Comparison of ENCODE assay signal across 18 mouse cellular contexts in genomic region chr2:141024316-141025043, GRCm38 (mm10).
DNase-seq lines count a peak whose midpoint lies in the region; ATAC-seq and TF ChIP-seq lines count a peak whose summit lies in the region.
"Had no signal": no experiment of that assay in that cellular context is flagged by ENCODE, and none has a peak within 500 bp of the region (broad histone marks: within the 10 kb centered on the region; RNA-seq: fewer than 3 reads in every experiment).

No protein-coding gene starts in this region.

- no peak overlapping the region for H3K9ac ChIP-seq in embryonic facial prominence, embryonic 11.5 days (replicated peaks; ENCODE audit: low read length)
- H3K9ac ChIP-seq in midbrain, embryonic 12.5 days (replicated peaks) = no peak overlapping the region
- H3K9ac ChIP-seq in midbrain, embryonic 16.5 days (ENCODE audit: low read depth, low read length) = no peak overlapping the region
- no peak overlapping the region for H3K9ac ChIP-seq in forebrain, embryonic 16.5 days (replicated peaks; ENCODE audit: low read depth, low read length)
- no peak overlapping the region for H3K9ac ChIP-seq in intestine, postnatal 0 days (ENCODE audit: low read depth, low read length)
- H3K9ac ChIP-seq: embryonic facial prominence, embryonic 15.5 days; neural tube, embryonic 12.5 days had no signal

- no peak for TF ChIP-seq CTCF in intestine, postnatal 0 days (IDR thresholded peaks at IDR 0.05; ENCODE audit: low read depth)

- no peaks in the 10 kb centered on the region for H3K27me3 ChIP-seq in embryonic facial prominence, embryonic 11.5 days (ENCODE audit: control insufficient read depth, insufficient read depth, low read length)
- no peaks in the 10 kb centered on the region for H3K27me3 ChIP-seq in embryonic facial prominence, embryonic 10.5 days (replicated peaks; ENCODE audit: low read depth, poor library complexity, severe bottlenecking)
- H3K27me3 ChIP-seq in midbrain, embryonic 12.5 days = no peaks in the 10 kb centered on the region
- H3K27me3 ChIP-seq in midbrain, embryonic 16.5 days (ENCODE audit: control insufficient read depth, insufficient read depth, low read depth, low read length) = no peaks in the 10 kb centered on the region
- no peaks in the 10 kb centered on the region for H3K27me3 ChIP-seq in forebrain, embryonic 16.5 days (replicated peaks; ENCODE audit: control insufficient read depth, insufficient read depth, low read length)
- H3K27me3 ChIP-seq in intestine, postnatal 0 days (replicated peaks; ENCODE audit: control insufficient read depth, insufficient read depth, low read length) = no peaks in the 10 kb centered on the region
- H3K27me3 ChIP-seq in limb, embryonic 10.5 days (ENCODE audit: low read depth, poor library complexity, severe bottlenecking) = no peaks in the 10 kb centered on the region
- H3K27me3 ChIP-seq: embryonic facial prominence, embryonic 15.5 days; neural tube, embryonic 12.5 days had no signal

- ATAC-seq in embryonic facial prominence, embryonic 11.5 days (replicated peaks; ENCODE audit: insufficient number of reproducible peaks, low FRiP score, low TSS enrichment, low read depth) = no peak
- ATAC-seq in midbrain, embryonic 12.5 days (ENCODE audit: low FRiP score, low read depth) = peak; percentile 77
- no peak for ATAC-seq in midbrain, embryonic 16.5 days
- 0 out of 2 replicates have a peak, but pooled peaks have one; percentile 65 for ATAC-seq in forebrain, embryonic 16.5 days
- no peak for ATAC-seq in intestine, postnatal 0 days
- ATAC-seq in granulocyte monocyte progenitor cell, adult 5-6 weeks (replicated peaks; ENCODE audit: poor library complexity, severe bottlenecking) = no peak

- no peaks in the 10 kb centered on the region for H3K36me3 ChIP-seq in embryonic facial prominence, embryonic 11.5 days (replicated peaks; ENCODE audit: control insufficient read depth, insufficient read depth, low read depth, low read length)
- H3K36me3 ChIP-seq in embryonic facial prominence, embryonic 10.5 days (replicated peaks) = no peaks in the 10 kb centered on the region
- no peaks in the 10 kb centered on the region for H3K36me3 ChIP-seq in midbrain, embryonic 12.5 days
- no peaks in the 10 kb centered on the region for H3K36me3 ChIP-seq in midbrain, embryonic 16.5 days (ENCODE audit: control insufficient read depth, insufficient read depth, low read length)
- no peaks in the 10 kb centered on the region for H3K36me3 ChIP-seq in forebrain, embryonic 16.5 days (ENCODE audit: control insufficient read depth, insufficient read depth)
- H3K36me3 ChIP-seq in intestine, postnatal 0 days (ENCODE audit: control insufficient read depth, insufficient read depth) = no peaks in the 10 kb centered on the region
- H3K36me3 ChIP-seq in limb, embryonic 10.5 days = no peaks in the 10 kb centered on the region
- H3K36me3 ChIP-seq: embryonic facial prominence, embryonic 15.5 days; neural tube, embryonic 12.5 days had no signal

- no peak overlapping the region for H3K4me3 ChIP-seq in embryonic facial prominence, embryonic 11.5 days (ENCODE audit: low read depth, low read length)
- no peak overlapping the region for H3K4me3 ChIP-seq in embryonic facial prominence, embryonic 10.5 days
- H3K4me3 ChIP-seq in midbrain, embryonic 12.5 days = no peak overlapping the region
- no peak overlapping the region for H3K4me3 ChIP-seq in midbrain, embryonic 16.5 days (ENCODE audit: low read depth, low read length)
- H3K4me3 ChIP-seq in forebrain, embryonic 16.5 days (replicated peaks; ENCODE audit: low read length) = no peak overlapping the region
- H3K4me3 ChIP-seq in intestine, postnatal 0 days (ENCODE audit: low read depth, low read length) = no peak overlapping the region
- H3K4me3 ChIP-seq in limb, embryonic 10.5 days = no peak overlapping the region
- H3K4me3 ChIP-seq: embryonic facial prominence, embryonic 15.5 days; neural tube, embryonic 12.5 days had no signal

- WGBS in embryonic facial prominence, embryonic 11.5 days = 53% methylated on average over 6 of the region's 6 CpGs
- WGBS in embryonic facial prominence, embryonic 10.5 days = 53% methylated on average over 6 of the region's 6 CpGs
- 53% methylated on average over 6 of the region's 6 CpGs for WGBS in midbrain, embryonic 12.5 days
- 39% methylated on average over 6 of the region's 6 CpGs for WGBS in midbrain, embryonic 16.5 days
- WGBS in forebrain, embryonic 16.5 days = 19% methylated on average over 6 of the region's 6 CpGs
- WGBS in intestine, postnatal 0 days = 71% methylated on average over 6 of the region's 6 CpGs
- 64% methylated on average over 6 of the region's 6 CpGs for WGBS in limb, embryonic 10.5 days

- peak; percentile 26 for DNase-seq in embryonic facial prominence, embryonic 11.5 days (ENCODE audit: low spot score)
- no peak for DNase-seq in embryonic facial prominence, embryonic 10.5 days (ENCODE audit: low spot score)
- no peak for DNase-seq in limb, embryonic 10.5 days (ENCODE audit: low spot score)
- DNase-seq: cerebellum, adult 11-12 months; cerebellum, postnatal 25 days; kidney, adult 2 months; kidney, postnatal 4 days; lung, postnatal 36 days; right cerebral cortex, postnatal 25 days; thymus, postnatal 14 days had no signal

- H3K4me2 ChIP-seq in embryonic facial prominence, embryonic 11.5 days (ENCODE audit: low read depth, low read length) = no peak overlapping the region
- no peak overlapping the region for H3K4me2 ChIP-seq in midbrain, embryonic 12.5 days (replicated peaks)
- H3K4me2 ChIP-seq in midbrain, embryonic 16.5 days (ENCODE audit: low read length) = no peak overlapping the region
- no peak overlapping the region for H3K4me2 ChIP-seq in forebrain, embryonic 16.5 days (ENCODE audit: low read length)
- no peak overlapping the region for H3K4me2 ChIP-seq in intestine, postnatal 0 days (replicated peaks; ENCODE audit: low read depth)
- H3K4me2 ChIP-seq: embryonic facial prominence, embryonic 15.5 days; neural tube, embryonic 12.5 days had no signal

- no peaks in the 10 kb centered on the region for H3K4me1 ChIP-seq in embryonic facial prominence, embryonic 11.5 days (ENCODE audit: control insufficient read depth, insufficient read depth, low read length)
- H3K4me1 ChIP-seq in embryonic facial prominence, embryonic 10.5 days = peaks cover 14% of the 10 kb centered on the region
- H3K4me1 ChIP-seq in midbrain, embryonic 12.5 days = peaks cover 18% of the 10 kb centered on the region
- 0 out of 2 replicates have a peak, but pooled peaks cover 2% of the 10 kb centered on the region for H3K4me1 ChIP-seq in midbrain, embryonic 16.5 days (ENCODE audit: control insufficient read depth, insufficient read depth, low read length)
- peaks cover 10% of the 10 kb centered on the region for H3K4me1 ChIP-seq in forebrain, embryonic 16.5 days (replicated peaks; ENCODE audit: control insufficient read depth, insufficient read depth, low read length)
- H3K4me1 ChIP-seq in intestine, postnatal 0 days (replicated peaks; ENCODE audit: control insufficient read depth, insufficient read depth, low read length) = no peaks in the 10 kb centered on the region
- peaks cover 6% of the 10 kb centered on the region; the same call in 1 of the 2 replicates for H3K4me1 ChIP-seq in limb, embryonic 10.5 days
- H3K4me1 ChIP-seq: embryonic facial prominence, embryonic 15.5 days; neural tube, embryonic 12.5 days had no signal

- H3K9me3 ChIP-seq in embryonic facial prominence, embryonic 11.5 days (replicated peaks; ENCODE audit: control insufficient read depth, low read length) = no peaks in the 10 kb centered on the region
- H3K9me3 ChIP-seq in embryonic facial prominence, embryonic 10.5 days = no peaks in the 10 kb centered on the region
- H3K9me3 ChIP-seq in midbrain, embryonic 12.5 days = no peaks in the 10 kb centered on the region
- no peaks in the 10 kb centered on the region for H3K9me3 ChIP-seq in midbrain, embryonic 16.5 days (replicated peaks; ENCODE audit: control insufficient read depth, low read length, poor library complexity, severe bottlenecking)
- no peaks in the 10 kb centered on the region for H3K9me3 ChIP-seq in forebrain, embryonic 16.5 days (ENCODE audit: control insufficient read depth, low read length)
- no peaks in the 10 kb centered on the region for H3K9me3 ChIP-seq in intestine, postnatal 0 days (ENCODE audit: control insufficient read depth)
- no peaks in the 10 kb centered on the region for H3K9me3 ChIP-seq in limb, embryonic 10.5 days (replicated peaks)
- H3K9me3 ChIP-seq: embryonic facial prominence, embryonic 15.5 days; neural tube, embryonic 12.5 days had no signal

- no peak overlapping the region for H3K27ac ChIP-seq in embryonic facial prominence, embryonic 11.5 days (replicated peaks; ENCODE audit: low read depth, low read length)
- H3K27ac ChIP-seq in embryonic facial prominence, embryonic 10.5 days (replicated peaks) = no peak overlapping the region
- H3K27ac ChIP-seq in midbrain, embryonic 12.5 days (replicated peaks) = no peak overlapping the region
- H3K27ac ChIP-seq in midbrain, embryonic 16.5 days (ENCODE audit: low read length) = no peak overlapping the region
- H3K27ac ChIP-seq in forebrain, embryonic 16.5 days (ENCODE audit: low read length) = no peak overlapping the region
- no peak overlapping the region for H3K27ac ChIP-seq in intestine, postnatal 0 days (ENCODE audit: low read depth, low read length)
- H3K27ac ChIP-seq in limb, embryonic 10.5 days = no peak overlapping the region
- H3K27ac ChIP-seq: embryonic facial prominence, embryonic 15.5 days; neural tube, embryonic 12.5 days; stomach, postnatal 0 days had no signal

Comparison
In these comparisons a context has a peak if more than half of its experiments do, and no peak if none do; other contexts are left out.
1. ATAC-seq: peak in midbrain, embryonic 12.5 days (single experiment) and forebrain, embryonic 16.5 days (single experiment); none in embryonic facial prominence, embryonic 11.5 days (single experiment), midbrain, embryonic 16.5 days (single experiment), intestine, postnatal 0 days (single experiment) and granulocyte monocyte progenitor cell, adult 5-6 weeks (single experiment).